8 mouse cellular contexts compared by ENCODE assay signal in the genomic region with DNA sequence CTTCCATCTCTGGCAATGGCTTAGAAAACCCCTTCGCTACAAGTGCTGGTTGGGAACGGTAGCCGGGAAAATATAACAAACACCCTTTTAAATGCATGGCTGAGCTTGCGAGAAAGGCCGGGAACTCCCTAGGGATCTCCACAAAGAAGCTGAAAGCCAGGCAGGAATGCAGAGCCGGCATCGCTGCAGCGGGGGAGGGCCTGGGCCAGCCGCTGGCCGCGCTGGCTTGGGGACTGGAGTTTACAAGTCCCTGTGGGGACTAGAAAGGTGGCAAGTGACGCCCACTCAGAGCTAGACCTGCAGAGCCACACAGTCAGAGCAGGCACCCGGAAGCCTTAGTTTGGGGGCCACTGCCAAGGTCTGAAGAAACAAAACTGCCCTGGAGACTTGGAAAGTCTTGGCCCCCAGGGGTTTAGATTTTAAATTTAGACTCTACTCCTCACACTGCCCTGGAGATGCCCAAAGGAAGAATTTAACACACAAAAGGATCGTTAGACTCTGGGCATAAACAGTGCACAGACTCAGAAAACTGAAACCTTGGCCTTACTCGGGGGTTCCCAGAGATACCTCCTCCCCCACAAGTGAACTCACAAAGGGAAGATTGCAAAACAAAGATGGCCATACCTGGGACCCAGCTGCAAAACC. TPM values are rescaled to one million over a fixed set of nuclear protein-coding genes. Genes with fewer than 3 reads are reported as not detected.
DNase-seq lines count a peak whose midpoint lies in the region; ATAC-seq and TF ChIP-seq lines count a peak whose summit lies in the region.

No protein-coding gene starts in this region.

- peak; percentile 27 to 29 for DNase-seq in layer of hippocampus, postnatal 36 days
- no peak for DNase-seq in layer of hippocampus, postnatal 14 days (ENCODE audit: low spot score in 2 of 2)
- peak; percentile 96 for DNase-seq in kidney, postnatal 0 days (ENCODE audit: low spot score)
- DNase-seq in midbrain, postnatal 0 days (ENCODE audit: low spot score): peak; percentile 77
- no peak for DNase-seq in spleen, postnatal 14 days (ENCODE audit: low spot score in 2 of 2)
- no peak for DNase-seq in layer of hippocampus, adult 18-20 months (ENCODE audit: low spot score in 2 of 2)

- H3K27ac ChIP-seq in embryonic facial prominence, embryonic 12.5 days: peak overlapping the region; percentile 91
- H3K27ac ChIP-seq in heart, embryonic 16.5 days (ENCODE audit: low read length): peak overlapping the region; percentile 79
- H3K27ac ChIP-seq in kidney, postnatal 0 days: peak overlapping the region; percentile 95
- peak overlapping the region; percentile 81 for H3K27ac ChIP-seq in midbrain, postnatal 0 days (ENCODE audit: low read depth, low read length)

- H3K9ac ChIP-seq in embryonic facial prominence, embryonic 12.5 days: no peak overlapping the region; the same call in 1 of the 2 replicates
- peak overlapping the region; percentile 64 for H3K9ac ChIP-seq in heart, embryonic 16.5 days (ENCODE audit: low read length)
- H3K9ac ChIP-seq in kidney, postnatal 0 days (ENCODE audit: low read depth, low read length): peak overlapping the region; percentile 49
- H3K9ac ChIP-seq in midbrain, postnatal 0 days (replicated peaks; ENCODE audit: low read length, poor library complexity, severe bottlenecking): peak overlapping the region; percentile 50

- WGBS in embryonic facial prominence, embryonic 12.5 days: 4% methylated on average over 15 of the region's 15 CpGs
- 9% methylated on average over 15 of the region's 15 CpGs for WGBS in heart, embryonic 16.5 days
- 5% methylated on average over 15 of the region's 15 CpGs for WGBS in kidney, postnatal 0 days
- WGBS in midbrain, postnatal 0 days: 3% methylated on average over 15 of the region's 15 CpGs

- H3K27me3 ChIP-seq in embryonic facial prominence, embryonic 12.5 days: no peaks in the 10 kb centered on the region
- H3K27me3 ChIP-seq in heart, embryonic 16.5 days (ENCODE audit: control insufficient read depth, insufficient read depth, low read length): no peaks in the 10 kb centered on the region
- no peaks in the 10 kb centered on the region for H3K27me3 ChIP-seq in kidney, postnatal 0 days (ENCODE audit: insufficient read depth, low read length)
- no peaks in the 10 kb centered on the region for H3K27me3 ChIP-seq in midbrain, postnatal 0 days (ENCODE audit: insufficient read depth, low read length)

- peak; percentile 65; the same call in 1 of the 2 replicates for ATAC-seq in embryonic facial prominence, embryonic 12.5 days (ENCODE audit: insufficient number of reproducible peaks, insufficient read depth, low FRiP score, low TSS enrichment)
- ATAC-seq in heart, embryonic 16.5 days (replicated peaks; ENCODE audit: extremely low read depth, insufficient read depth, low FRiP score): peak; percentile 68; the same call in 1 of the 2 replicates
- peak; percentile 69; the same call in 1 of the 2 replicates for ATAC-seq in kidney, postnatal 0 days (replicated peaks; ENCODE audit: low FRiP score, low read depth)
- no peak for ATAC-seq in midbrain, postnatal 0 days (ENCODE audit: low FRiP score)

- no peak overlapping the region for H3K4me3 ChIP-seq in embryonic facial prominence, embryonic 12.5 days
- H3K4me3 ChIP-seq in heart, embryonic 16.5 days (ENCODE audit: low read length): no peak overlapping the region
- H3K4me3 ChIP-seq in kidney, postnatal 0 days (replicated peaks; ENCODE audit: low read depth, low read length): no peak overlapping the region
- no peak overlapping the region for H3K4me3 ChIP-seq in midbrain, postnatal 0 days (ENCODE audit: low read depth, low read length)

- TF ChIP-seq CTCF in kidney, postnatal 0 days (IDR thresholded peaks at IDR 0.05; ENCODE audit: low read depth): no peak
- no peak for TF ChIP-seq CTCF in midbrain, postnatal 0 days (IDR thresholded peaks at IDR 0.05)

- peak overlapping the region; percentile 21; the same call in 1 of the 2 replicates for H3K4me2 ChIP-seq in embryonic facial prominence, embryonic 12.5 days (replicated peaks)
- peak overlapping the region; percentile 30 for H3K4me2 ChIP-seq in heart, embryonic 16.5 days (ENCODE audit: low read depth, low read length)
- H3K4me2 ChIP-seq in kidney, postnatal 0 days (ENCODE audit: low read length): peak overlapping the region; percentile 31
- H3K4me2 ChIP-seq in midbrain, postnatal 0 days (ENCODE audit: low read depth, low read length, poor library complexity, severe bottlenecking): peak overlapping the region; percentile 15; the same call in 1 of the 2 replicates

- peaks cover 19% of the 10 kb centered on the region for H3K4me1 ChIP-seq in embryonic facial prominence, embryonic 12.5 days
- H3K4me1 ChIP-seq in heart, embryonic 16.5 days (ENCODE audit: control insufficient read depth, insufficient read depth, low read length): peaks cover 19% of the 10 kb centered on the region
- peaks cover 21% of the 10 kb centered on the region for H3K4me1 ChIP-seq in kidney, postnatal 0 days (replicated peaks; ENCODE audit: insufficient read depth, low read length)
- H3K4me1 ChIP-seq in midbrain, postnatal 0 days (ENCODE audit: insufficient read depth, low read length): peaks cover 11% of the 10 kb centered on the region

- no peaks in the 10 kb centered on the region for H3K36me3 ChIP-seq in embryonic facial prominence, embryonic 12.5 days
- H3K36me3 ChIP-seq in heart, embryonic 16.5 days (ENCODE audit: control insufficient read depth, insufficient read depth): no peaks in the 10 kb centered on the region
- no peaks in the 10 kb centered on the region for H3K36me3 ChIP-seq in kidney, postnatal 0 days (ENCODE audit: insufficient read depth, low read length)
- H3K36me3 ChIP-seq in midbrain, postnatal 0 days (ENCODE audit: insufficient read depth, low read length): no peaks in the 10 kb centered on the region

- H3K9me3 ChIP-seq in embryonic facial prominence, embryonic 12.5 days: no peaks in the 10 kb centered on the region; the same call in 1 of the 2 replicates
- no peaks in the 10 kb centered on the region for H3K9me3 ChIP-seq in heart, embryonic 16.5 days (replicated peaks; ENCODE audit: control insufficient read depth, low read length)
- no peaks in the 10 kb centered on the region for H3K9me3 ChIP-seq in kidney, postnatal 0 days (replicated peaks; ENCODE audit: low read length)
- no peaks in the 10 kb centered on the region for H3K9me3 ChIP-seq in midbrain, postnatal 0 days (ENCODE audit: low read length)

RNA-seq across cellular contexts. Expression of gene 1700001O22Rik, which starts 59.4 kb away (rescaled TPM):
- 1 to 10 TPM; 4.8 to 5.6 TPM for total RNA-seq in layer of hippocampus, postnatal 36 days (2021)
- total RNA-seq in layer of hippocampus, postnatal 14 days (2021): 1 to 10 TPM; 2.9 to 3.8 TPM
- 3.8 and 4.0 TPM in 2 replicates for polyA plus RNA-seq in embryonic facial prominence, embryonic 12.5 days (2016; fragmentation: Nextera tagmentation; extraction: Ambion mirVana)
- 2.2 and 2.7 TPM in 2 replicates for polyA plus RNA-seq in heart, embryonic 16.5 days (2015; fragmentation: Nextera tagmentation; extraction: Ambion mirVana)
- polyA plus RNA-seq in kidney, postnatal 0 days (2015; fragmentation: Nextera tagmentation; extraction: Ambion mirVana): 4.6 TPM in 2 replicates
- 2.4 TPM in 1 of 2 replicates, not detected in the other for total RNA-seq in midbrain, postnatal 0 days (2014; rRNA removed)
- 1.2 and 1.5 TPM in 2 replicates for polyA plus RNA-seq in midbrain, postnatal 0 days (2015; fragmentation: Nextera tagmentation; extraction: Ambion mirVana)
- 1 to 10 TPM; 4.9 to 5.2 TPM for total RNA-seq in layer of hippocampus, adult 18-20 months (2021)

Comparison
In these comparisons a context has a peak if more than half of its experiments do, and no peak if none do; other contexts are left out.
1. DNase-seq: peak in layer of hippocampus, postnatal 36 days (2 of 2), kidney, postnatal 0 days (single experiment) and midbrain, postnatal 0 days (single experiment); none in layer of hippocampus, postnatal 14 days (0 of 2), spleen, postnatal 14 days (0 of 2) and layer of hippocampus, adult 18-20 months (0 of 2).
2. Peak in every context shown above with its lines, with median percentiles within 50 percentile points of each other: H3K27ac ChIP-seq and H3K4me2 ChIP-seq.